Mouse (Mus musculus): Measurements from ENCODE around the gene Nxnl1. TPM values are rescaled to one million over a fixed set of nuclear protein-coding genes. Genes with fewer than 3 reads are reported as not detected.

Gene Nxnl1
- total RNA-seq, 1 experiment = not detected

GRCm38 (mm10) chr8:71580201-71580600, 13.8 kb upstream of the Nxnl1 start:
- Histone ChIP-seq H3K4me3 (ENCODE audit: insufficient read depth in 1 of 2, low read depth in 1 of 2, low read length in 2 of 2, poor library complexity in 1 of 2, severe bottlenecking in 1 of 2) (peak overlapping the region; percentile 29 to 31; a peak in 3 of 4 replicates), H3K27ac (ENCODE audit: insufficient read depth, low read depth, low read length, poor library complexity, severe bottlenecking) (no peak overlapping the region), H3K36me3 (ENCODE audit: control insufficient read depth, insufficient read depth, low read length, poor library complexity, severe bottlenecking) (peaks cover 9% of the 10 kb centered on the region; the same call in 1 of the 2 replicates), H3K9ac (ENCODE audit: insufficient read depth, low read depth, low read length, poor library complexity, severe bottlenecking) (no peak overlapping the region), H3K4me1 (ENCODE audit: control insufficient read depth in 2 of 2, insufficient read depth in 2 of 2, low read length in 2 of 2, poor library complexity in 1 of 2) (peaks cover 0 to 19% of the 10 kb centered on the region in 2 experiments; a peak in 1 of 4 replicates), H3K9me3 (ENCODE audit: control insufficient read depth, insufficient read depth, low read depth, low read length) (no peaks in the 10 kb centered on the region)
- no peak for TF ChIP-seq MAFK (IDR thresholded peaks at IDR 0.05; ENCODE audit: insufficient read depth, low read depth, low read length)
- in situ Hi-C loops (cut with MboI; ENCODE audit: low sequenced_read_pairs in 2 of 2, unreplicated experiment in 2 of 2) = no loop called here
- DNase-seq (ENCODE audit: low read depth, low spot score) = no peak

- Histone ChIP-seq H3K36me3 (ENCODE audit: control insufficient read depth, insufficient read depth, low read length, poor library complexity, severe bottlenecking) (peaks cover 5% of the 10 kb centered on the region; the same call in 1 of the 2 replicates), H3K4me3 (ENCODE audit: insufficient read depth in 1 of 2, low read depth in 1 of 2, low read length in 2 of 2, poor library complexity in 1 of 2, severe bottlenecking in 1 of 2) (peak overlapping the region; percentile 17 to 33; a peak in 3 of 4 replicates), H3K27ac (ENCODE audit: insufficient read depth, low read depth, low read length, poor library complexity, severe bottlenecking) (no peak overlapping the region), H3K4me1 (ENCODE audit: control insufficient read depth in 2 of 2, insufficient read depth in 2 of 2, low read length in 2 of 2, poor library complexity in 1 of 2) (peaks cover 0 to 16% of the 10 kb centered on the region in 2 experiments; a peak in 1 of 4 replicates), H3K9ac (ENCODE audit: insufficient read depth, low read depth, low read length, poor library complexity, severe bottlenecking) (peak overlapping the region; percentile 45), H3K9me3 (ENCODE audit: control insufficient read depth, insufficient read depth, low read depth, low read length) (no peaks in the 10 kb centered on the region)
- in situ Hi-C loops (cut with MboI; ENCODE audit: low sequenced_read_pairs in 2 of 2, unreplicated experiment in 2 of 2) = no loop called here
- no peak for DNase-seq (ENCODE audit: low read depth, low spot score)
- TF ChIP-seq ZC3H11A (IDR thresholded peaks at IDR 0.05; ENCODE audit: borderline replicate concordance, low read depth, low read length) (no peak), HCFC1 (IDR thresholded peaks at IDR 0.05; ENCODE audit: borderline replicate concordance, insufficient read depth, low read length) (no peak), CHD2 (IDR thresholded peaks at IDR 0.05; ENCODE audit: low read depth, low read length) (no peak), MAFK (IDR thresholded peaks at IDR 0.05; ENCODE audit: insufficient read depth, low read depth, low read length) (no peak), ZNF384 (IDR thresholded peaks at IDR 0.05; ENCODE audit: low read depth, low read length) (no peak)
Measured at GRCm38 (mm10) chr8:71579476-71579875, 13.1 kb upstream of the Nxnl1 start.

GRCm38 (mm10) chr8:71579009-71579408, 12.6 kb upstream of the Nxnl1 start:
- Histone ChIP-seq H3K9ac (ENCODE audit: insufficient read depth, low read depth, low read length, poor library complexity, severe bottlenecking) (no peak overlapping the region), H3K9me3 (ENCODE audit: control insufficient read depth, insufficient read depth, low read depth, low read length) (no peaks in the 10 kb centered on the region), H3K4me1 (ENCODE audit: control insufficient read depth in 2 of 2, insufficient read depth in 2 of 2, low read length in 2 of 2, poor library complexity in 1 of 2) (peaks cover 0 to 16% of the 10 kb centered on the region in 2 experiments; a peak in 1 of 4 replicates), H3K27ac (ENCODE audit: insufficient read depth, low read depth, low read length, poor library complexity, severe bottlenecking) (no peak overlapping the region), H3K36me3 (ENCODE audit: control insufficient read depth, insufficient read depth, low read length, poor library complexity, severe bottlenecking) (peaks cover 3% of the 10 kb centered on the region; the same call in 1 of the 2 replicates), H3K4me3 (ENCODE audit: insufficient read depth in 1 of 2, low read depth in 1 of 2, low read length in 2 of 2, poor library complexity in 1 of 2, severe bottlenecking in 1 of 2) (no peak overlapping the region; a peak in 1 of 4 replicates)
- DNase-seq (ENCODE audit: low read depth, low spot score) = no peak
- in situ Hi-C loops (cut with MboI; ENCODE audit: low sequenced_read_pairs in 2 of 2, unreplicated experiment in 2 of 2) = no loop called here
- TF ChIP-seq ZC3H11A (IDR thresholded peaks at IDR 0.05; ENCODE audit: borderline replicate concordance, low read depth, low read length) (no peak), CHD2 (IDR thresholded peaks at IDR 0.05; ENCODE audit: low read depth, low read length) (no peak), MAFK (IDR thresholded peaks at IDR 0.05; ENCODE audit: insufficient read depth, low read depth, low read length) (no peak), HCFC1 (IDR thresholded peaks at IDR 0.05; ENCODE audit: borderline replicate concordance, insufficient read depth, low read length) (no peak), ZNF384 (IDR thresholded peaks at IDR 0.05; ENCODE audit: low read depth, low read length) (no peak)

- Histone ChIP-seq H3K9ac (ENCODE audit: insufficient read depth, low read depth, low read length, poor library complexity, severe bottlenecking) (no peak overlapping the region), H3K36me3 (ENCODE audit: control insufficient read depth, insufficient read depth, low read length, poor library complexity, severe bottlenecking) (peaks cover 3% of the 10 kb centered on the region; the same call in 1 of the 2 replicates), H3K4me3 (ENCODE audit: insufficient read depth in 1 of 2, low read depth in 1 of 2, low read length in 2 of 2, poor library complexity in 1 of 2, severe bottlenecking in 1 of 2) (no peak overlapping the region), H3K4me1 (ENCODE audit: control insufficient read depth in 2 of 2, insufficient read depth in 2 of 2, low read length in 2 of 2, poor library complexity in 1 of 2) (peaks cover 0 to 16% of the 10 kb centered on the region in 2 experiments; a peak in 1 of 4 replicates), H3K9me3 (ENCODE audit: control insufficient read depth, insufficient read depth, low read depth, low read length) (no peaks in the 10 kb centered on the region), H3K27ac (ENCODE audit: insufficient read depth, low read depth, low read length, poor library complexity, severe bottlenecking) (no peak overlapping the region)
- TF ChIP-seq CHD2 (IDR thresholded peaks at IDR 0.05; ENCODE audit: low read depth, low read length) (no peak), ZC3H11A (IDR thresholded peaks at IDR 0.05; ENCODE audit: borderline replicate concordance, low read depth, low read length) (no peak), ZNF384 (IDR thresholded peaks at IDR 0.05; ENCODE audit: low read depth, low read length) (no peak), HCFC1 (IDR thresholded peaks at IDR 0.05; ENCODE audit: borderline replicate concordance, insufficient read depth, low read length) (no peak), MAFK (IDR thresholded peaks at IDR 0.05; ENCODE audit: insufficient read depth, low read depth, low read length) (no peak)
- in situ Hi-C loops (cut with MboI; ENCODE audit: low sequenced_read_pairs in 2 of 2, unreplicated experiment in 2 of 2) = no loop called here
- DNase-seq (ENCODE audit: low read depth, low spot score) = no peak
Measured at GRCm38 (mm10) chr8:71577856-71578387, 11.5 kb upstream of the Nxnl1 start.
